Mouse (Mus musculus) lung, postnatal 36 days (tissue): ENCODE results near the gene Rack1.

Experiments used
- DNase-seq: peaks from one replicate; pipeline ENCODE4 v3.0.0; 2022; ENCODE audit warnings: mixed read lengths

Gene Rack1

DNA sequence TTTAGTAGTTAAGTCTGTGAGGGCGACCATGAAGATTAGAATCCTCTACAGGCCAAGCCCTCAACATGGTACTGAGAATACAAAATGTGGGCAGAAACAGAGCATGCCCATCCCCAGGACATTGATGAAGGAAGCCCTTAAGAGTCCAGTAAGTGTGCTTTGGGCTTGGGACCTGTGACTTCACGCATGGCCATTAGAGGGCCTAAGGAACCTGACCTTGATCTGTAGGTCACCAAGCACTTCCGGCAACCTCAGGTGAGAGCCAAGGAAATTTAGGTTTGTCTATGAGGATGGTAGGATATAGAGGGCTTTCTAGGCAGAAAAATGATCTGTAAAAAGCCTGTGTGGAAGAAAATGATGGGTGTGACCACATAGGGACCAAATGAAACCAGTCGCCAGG is 3.8 kb upstream of the Rack1 start:
- no peak for DNase-seq

DNA sequence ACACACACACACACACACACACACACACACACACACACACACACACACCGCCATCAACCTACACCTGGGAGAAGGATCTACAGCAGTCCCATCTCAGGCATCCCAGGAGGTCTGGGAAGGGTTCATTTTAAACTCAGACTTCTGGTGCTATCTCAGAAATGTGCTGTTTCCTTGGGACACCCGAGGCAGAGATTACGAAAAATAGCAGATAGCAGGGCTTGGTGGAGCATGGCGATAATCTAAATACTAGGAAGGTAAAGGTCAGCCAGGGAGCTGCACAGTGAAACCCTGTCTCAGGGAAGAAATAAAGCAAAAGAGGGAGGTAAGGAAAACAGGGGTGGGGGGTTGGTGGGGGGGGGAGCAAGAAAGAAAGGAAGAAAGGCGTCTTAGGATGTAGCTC is 2.8 kb upstream of the Rack1 start:
- no peak for DNase-seq

DNA sequence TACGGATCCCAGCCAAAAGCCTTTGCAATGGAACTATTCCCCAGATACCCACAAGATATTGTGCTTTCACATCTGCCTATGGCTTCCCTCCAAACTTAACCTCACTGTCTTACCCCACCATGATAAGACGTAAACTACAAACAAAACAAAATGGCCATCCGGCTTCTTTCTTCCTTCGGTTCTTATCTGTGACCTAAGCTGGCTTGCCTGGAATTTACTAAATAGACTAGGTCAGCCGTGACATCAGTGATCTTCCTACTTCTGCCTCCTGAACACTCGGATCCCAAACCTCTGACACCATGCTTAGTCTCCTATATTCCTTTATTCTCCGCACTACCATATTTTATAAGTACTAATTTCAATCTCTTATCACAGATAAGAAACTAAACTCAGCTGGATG is 1.8 kb upstream of the Rack1 start:
- no peak for DNase-seq

DNA sequence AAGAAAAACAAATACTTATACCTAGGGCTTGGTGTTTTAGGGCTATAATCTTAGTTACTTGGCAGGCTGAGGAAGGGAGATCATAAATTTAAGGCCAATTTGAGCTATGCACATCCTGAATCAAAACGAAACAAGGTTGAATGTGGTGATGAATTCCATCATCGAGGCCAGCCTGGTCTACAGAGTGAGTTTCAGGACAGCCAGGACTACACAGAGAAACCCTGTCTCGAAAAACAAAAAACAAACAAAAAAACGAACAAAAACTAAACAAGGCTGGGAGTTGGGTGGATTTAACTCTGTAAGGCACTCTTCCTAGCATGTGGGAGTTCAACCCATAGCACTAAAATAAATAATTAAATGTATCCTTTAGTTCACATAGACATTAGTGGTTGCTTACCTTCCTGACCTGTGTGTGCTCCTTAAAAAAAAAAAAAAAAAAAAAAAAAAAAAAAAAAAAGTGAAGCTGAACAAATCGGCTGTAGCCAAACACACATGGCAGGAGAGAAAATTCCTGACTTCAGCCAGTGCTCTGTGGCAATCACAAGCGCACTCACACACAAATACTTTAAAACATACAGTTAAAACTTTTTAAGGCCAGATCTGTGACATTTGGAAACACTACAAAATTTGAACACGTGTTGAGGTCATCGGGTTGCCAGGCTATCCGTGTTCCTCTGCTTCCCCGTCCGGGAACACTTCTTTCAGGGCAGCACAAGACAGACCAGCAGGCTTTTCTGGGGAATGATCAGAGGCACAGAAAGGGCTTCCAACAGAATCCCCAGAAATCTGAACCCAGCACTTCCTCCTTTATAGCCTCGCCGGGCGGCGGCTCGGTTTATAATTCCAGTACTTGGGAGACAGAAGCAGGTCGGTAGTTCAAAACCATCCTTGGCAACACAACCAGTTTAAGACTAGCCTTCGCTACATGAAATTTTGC is 880 bp upstream of the Rack1 start:
- DNase-seq = no peak

DNA sequence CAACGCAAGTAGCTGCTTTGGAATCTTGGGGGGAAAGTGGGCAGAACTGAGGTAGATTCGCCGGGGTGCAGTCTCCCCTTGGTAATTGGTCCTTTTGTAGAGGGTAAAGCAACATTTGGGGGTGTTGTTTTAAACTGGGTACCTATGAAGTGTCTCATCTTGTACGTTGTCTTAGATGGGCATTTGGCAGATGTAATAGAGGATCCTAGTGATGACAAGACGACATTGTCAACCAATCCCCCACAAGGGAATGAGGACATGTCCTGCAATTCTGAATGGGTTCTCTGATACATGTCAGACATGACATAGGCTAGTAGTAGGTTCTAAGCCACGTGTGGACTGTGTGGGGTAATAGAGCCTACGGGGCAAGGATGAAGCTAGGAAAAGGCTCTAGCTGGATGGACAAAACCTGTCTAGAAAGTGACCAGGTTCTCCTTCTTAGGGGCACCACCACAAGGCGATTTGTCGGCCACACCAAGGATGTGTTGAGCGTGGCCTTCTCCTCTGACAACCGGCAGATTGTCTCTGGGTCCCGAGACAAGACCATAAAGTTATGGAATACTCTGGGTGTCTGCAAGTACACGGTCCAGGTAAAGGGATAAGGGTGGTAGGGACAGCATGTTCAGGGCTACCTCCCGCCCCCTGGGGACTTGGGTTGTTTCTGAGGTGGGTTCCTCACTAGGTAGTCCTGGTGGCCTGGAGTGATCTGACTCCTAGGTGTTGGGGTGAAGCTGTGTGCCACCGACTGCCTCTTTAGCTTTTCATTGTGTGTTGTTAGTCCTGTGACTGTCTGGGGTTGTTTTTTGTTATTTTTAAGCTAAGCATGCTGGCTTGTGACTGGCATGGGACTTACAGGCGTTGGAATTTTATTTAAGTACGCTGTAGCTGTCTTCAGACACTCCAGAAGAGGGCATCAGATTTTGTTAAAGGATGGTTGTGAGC is 2.0 kb downstream of the Rack1 start:
- no peak for DNase-seq

DNA sequence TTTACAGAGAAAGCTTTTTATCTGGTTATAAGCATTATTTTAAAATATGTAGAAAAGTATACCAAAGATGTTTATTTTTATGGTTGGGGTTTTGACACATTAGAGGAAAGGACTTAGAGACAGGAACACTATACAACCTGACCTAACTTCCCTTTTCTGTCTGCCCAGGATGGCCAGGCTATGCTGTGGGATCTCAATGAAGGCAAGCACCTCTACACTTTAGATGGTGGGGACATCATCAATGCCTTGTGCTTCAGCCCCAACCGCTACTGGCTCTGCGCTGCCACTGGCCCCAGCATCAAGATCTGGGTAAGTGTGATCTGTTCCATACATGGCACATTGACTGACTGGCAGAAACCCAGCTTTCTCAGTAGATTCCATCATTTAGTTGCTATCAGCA is 3.9 kb downstream of the Rack1 start:
- no peak for DNase-seq

DNA sequence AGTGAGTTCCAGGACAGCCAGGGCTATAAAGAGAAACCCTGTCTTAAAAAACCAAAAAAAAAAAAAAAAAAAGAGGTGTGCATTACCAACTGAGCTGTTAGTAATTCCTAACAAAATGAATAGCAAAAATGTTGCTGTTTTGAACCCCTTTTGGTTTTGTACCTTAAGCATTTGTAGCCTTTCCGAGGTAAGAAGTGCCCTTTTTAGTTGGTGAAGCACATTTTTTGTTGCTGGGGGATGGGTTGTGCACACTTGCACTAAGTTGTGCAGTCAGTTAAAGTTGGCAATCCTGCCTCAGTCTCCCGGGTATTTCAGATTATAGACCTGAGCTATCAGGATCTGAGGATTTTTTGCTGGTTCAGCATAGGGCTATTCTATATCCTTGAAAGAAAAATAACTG is 4.8 kb downstream of the Rack1 start:
- no peak for DNase-seq

DNA sequence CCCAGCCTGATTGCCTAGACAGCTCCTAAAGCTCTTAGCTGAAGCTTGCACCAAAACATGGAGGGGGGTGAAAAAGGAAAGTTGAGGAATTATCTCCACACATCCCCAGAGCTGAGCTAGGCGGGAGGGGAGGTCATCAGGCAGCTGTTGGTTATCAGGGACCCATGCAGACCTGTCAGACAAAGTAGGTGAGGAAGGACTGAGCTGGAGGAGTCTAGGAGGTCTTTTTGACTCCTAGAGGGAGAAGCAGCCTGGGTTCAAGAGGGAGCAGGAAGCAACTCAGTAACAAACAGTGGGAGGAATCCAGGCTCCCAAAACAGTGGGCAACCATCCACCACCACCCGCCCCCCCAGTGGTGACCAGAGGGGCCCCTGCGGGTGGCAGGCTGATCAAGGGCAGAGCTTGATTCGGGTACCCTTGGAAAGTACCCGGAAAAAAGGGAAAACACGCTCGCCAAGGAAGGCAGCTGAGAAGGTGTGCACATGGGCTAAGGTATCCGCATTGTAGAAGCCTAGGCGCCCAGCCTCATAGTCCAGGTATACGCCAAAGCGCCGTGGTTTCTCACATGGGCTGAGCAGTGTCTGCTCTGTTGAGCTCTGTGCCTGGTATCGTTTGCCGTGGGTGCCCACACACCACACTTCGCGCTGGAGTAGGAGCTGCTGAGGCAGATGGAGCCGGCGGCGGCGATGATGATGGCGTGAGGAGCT is 6.9 kb downstream of the Rack1 start:
- no peak for DNase-seq

DNA sequence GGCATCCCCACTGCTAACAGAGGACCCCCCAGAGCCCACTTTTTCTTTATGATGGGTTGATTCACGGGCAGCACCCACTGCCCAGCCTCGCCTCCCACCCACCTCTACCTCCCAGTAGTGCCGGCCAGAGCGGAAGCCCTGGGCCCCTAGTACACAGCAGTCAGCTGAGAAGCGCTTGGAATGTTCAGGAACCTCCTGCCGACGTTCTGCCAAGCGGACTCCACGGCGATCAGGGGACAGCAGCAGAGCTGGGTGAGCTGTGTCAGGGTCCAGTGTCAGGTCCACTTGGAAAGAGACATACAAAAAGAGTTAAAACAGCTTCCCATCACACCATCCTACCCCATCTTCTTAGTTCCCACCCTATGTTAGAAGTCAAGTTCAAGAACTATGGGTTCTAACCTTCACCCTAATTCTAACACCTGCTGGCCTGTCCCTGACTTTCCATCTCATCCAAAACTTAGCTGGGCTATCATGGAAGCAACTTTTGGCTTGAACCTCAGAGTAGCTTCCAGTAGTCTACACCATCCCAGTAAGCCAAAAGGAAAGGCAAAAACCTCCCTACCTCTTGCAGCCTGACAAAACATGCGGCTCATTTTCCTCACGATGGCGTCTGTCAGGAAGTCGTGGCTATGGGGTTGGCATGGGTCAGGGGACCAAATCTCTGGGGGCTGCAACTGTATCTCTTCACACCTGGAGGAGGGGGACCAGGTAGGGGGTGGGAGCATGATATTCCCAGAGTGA is 7.6 kb downstream of the Rack1 start:
- DNase-seq = no peak

DNA sequence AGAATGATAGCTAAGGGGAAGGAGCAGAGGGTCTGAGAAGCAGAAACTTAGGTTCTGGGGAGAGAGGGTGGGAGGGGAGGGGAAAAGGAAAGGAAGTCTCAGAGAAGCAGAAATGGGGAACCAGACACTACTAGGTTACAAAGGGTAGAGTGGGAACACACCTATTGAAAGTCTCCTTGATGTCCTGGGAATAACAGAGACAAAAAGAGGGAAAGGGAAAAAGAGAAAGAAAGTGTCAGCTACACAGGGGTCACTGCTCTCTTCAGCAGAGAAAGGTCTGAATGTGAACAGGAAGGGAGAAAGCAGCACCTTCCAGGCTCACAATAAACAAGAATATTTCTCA is 8.1 kb downstream of the Rack1 start:
- DNase-seq = no peak

DNA sequence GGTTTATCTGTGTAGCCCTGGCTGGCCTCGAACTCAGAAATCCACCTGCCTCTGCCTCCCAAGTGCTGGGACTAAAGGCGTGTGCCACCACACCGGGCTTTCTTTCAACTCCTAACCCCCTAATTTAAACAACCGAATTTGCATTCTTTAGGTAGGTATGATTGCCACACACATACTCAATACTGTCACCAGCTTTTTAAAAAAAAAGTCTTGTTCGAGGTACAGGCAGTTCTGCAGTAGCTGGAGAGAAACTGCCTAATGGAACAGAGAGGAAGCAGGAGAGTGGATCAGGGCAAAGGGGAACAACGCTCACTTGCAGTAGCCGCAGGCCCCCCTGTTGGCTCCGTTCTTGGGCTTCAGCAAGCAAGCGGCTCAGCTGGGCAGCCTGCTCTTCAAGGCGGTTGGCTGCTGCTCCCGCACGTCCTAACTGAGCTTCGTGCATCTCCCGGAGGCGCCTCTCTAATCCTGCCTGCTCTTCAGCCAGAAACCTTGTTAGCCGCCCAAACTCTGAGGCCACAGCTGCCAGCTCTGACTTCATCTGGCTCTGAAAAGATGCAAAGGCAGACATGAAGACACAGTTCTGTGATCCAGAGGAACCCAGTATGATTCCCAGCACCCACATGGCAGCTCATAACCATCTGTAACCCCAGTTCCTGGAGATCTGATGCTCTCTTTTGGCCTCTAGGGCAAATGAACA is 8.8 kb downstream of the Rack1 start:
- DNase-seq = no peak

DNA sequence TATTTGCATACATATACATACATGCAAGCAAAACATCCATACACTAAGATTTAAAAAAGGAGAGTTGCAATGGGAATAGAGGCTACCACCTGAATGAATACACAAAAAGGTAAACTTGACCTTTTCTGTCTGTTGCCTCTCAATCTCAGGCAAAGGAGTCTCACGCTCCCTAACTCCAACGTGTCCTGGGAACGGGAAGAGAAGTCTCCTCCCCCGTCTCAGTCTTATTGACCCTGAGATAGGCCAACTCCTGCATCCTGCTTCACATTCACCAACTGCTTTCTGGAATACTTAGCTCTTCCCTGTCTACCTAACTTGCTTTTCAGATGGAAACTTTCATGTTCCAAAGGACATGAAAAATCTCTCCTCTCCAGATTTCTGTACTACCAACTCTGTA is 9.3 kb downstream of the Rack1 start:
- no peak for DNase-seq

DNA sequence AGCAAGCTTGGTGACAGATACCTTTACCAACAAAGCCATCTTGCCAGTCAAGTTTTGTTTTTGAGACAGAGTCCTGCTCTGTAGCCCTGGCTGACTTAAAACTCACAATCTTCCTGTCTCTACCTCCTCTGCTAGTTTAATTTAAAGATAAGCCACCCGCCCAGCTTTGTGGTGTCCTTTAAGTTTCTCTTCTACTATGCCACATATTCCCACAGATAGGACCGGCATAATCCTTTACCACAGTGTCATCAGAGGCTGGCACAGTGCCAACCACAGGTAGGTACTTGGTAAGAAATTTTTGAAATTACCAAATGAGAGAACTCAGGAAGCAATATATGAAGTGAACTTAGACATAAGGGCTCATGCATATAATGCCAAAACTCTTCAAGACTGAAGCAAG is 10.0 kb downstream of the Rack1 start:
- DNase-seq = no peak

DNA sequence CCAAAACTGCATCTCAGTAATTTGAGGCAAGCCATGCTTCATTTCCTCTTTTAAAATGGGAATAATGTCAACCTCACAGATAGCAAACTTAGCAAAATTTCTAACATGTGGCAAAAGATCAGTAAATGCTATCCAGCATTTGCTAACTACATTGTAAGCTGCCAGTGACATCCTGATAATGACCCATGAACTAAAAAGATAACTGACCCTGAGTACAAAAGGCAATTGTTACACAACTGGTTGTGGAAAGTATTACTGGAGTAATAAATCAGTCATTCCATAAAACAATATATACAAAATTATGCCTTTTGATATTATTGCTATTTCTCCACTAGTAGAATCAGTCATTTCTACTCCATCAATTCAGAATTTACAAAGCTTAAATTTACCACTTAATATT is 13.7 kb downstream of the Rack1 start:
- no peak for DNase-seq

DNA sequence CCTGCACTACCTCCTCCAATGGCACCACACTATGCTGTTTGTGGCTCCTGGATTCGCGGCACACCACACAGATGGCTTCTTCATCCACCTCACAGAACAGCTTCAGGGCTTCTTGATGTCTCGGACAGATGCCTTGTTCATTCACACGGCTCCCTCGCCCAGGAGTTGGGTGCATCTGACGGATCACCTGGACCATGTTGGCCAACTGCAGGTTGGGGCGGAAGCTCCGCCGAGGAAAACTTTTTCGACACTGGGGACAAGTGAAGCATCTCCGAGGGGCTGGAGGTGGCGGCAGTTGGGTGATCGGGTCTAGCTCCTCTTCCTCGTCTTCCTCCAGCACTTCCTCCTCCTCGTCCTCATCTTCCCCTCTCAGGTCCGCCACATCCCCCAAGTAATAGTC is 15.7 kb downstream of the Rack1 start:
- no peak for DNase-seq

DNA sequence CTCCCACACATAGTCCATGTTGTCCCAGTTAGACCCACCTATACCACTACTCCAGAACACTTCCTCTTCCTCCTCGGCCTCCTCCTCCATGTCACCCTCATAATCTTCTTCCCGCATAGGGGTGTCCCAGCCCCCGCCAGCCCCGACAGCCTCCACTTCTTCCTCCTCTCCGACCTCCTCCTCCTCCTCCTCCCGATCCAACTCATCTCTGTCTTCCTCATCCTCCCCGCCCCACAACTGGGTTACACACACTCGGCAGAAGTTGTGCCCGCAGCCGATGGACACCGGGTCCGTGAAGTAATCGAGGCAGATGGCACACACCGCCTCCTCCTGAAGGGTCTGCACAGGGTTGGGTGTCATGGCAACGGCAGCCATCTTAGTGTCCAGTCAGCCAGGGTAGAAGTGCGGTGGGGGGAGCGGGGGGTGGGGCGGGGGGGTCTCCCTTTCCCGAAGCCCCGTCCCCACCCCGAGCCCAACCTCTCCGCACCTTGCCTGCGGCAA is 16.2 kb downstream of the Rack1 start:
- DNase-seq = peak; percentile 56

DNA sequence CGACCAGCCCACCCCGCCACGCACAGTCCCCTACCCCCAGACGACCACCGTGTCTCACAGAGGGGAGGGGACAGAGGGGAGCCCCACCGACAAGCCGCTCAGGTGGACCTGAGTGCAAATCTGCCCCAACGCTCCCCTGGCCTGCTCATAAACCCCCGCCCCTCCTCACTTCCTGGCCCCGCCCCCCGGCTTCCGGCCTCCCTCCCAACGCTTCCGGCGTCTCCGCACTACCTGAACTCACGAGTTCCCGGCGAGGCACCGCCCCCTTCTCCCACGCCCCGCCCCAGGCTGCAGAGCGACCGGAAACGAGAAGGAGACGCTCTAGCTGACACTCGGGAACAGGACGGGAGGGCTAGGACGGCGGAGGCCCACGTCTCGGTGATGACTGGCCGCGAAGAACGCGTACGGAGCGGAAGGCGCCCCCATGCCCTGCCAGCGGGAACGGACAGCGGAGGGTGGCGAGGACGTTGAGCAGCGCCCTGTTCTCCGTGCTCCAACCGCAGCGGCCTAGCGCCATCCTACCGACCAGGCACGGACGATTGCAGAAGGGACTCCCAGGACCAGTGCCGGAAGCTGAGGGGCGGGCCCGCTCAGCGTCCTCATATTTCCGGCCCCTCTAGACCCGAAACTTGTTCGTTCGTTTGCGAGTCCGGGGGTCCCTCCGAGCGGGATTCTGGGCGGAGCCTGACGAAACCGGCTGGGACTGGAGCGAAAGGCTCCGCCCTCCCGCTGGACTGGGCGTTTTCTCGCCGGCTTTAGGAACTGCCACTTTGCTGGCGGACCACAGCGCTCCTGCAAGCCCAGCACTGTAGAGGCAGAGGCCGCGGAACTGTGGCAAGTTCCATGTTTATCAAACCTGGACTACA is 16.9 kb downstream of the Rack1 start, which contains the start of gene Trim41:
Gene Trim41, minus strand, starts transcription at position 554 of the 866 bp plus-strand sequence.
- peak; percentile 99 for DNase-seq

DNA sequence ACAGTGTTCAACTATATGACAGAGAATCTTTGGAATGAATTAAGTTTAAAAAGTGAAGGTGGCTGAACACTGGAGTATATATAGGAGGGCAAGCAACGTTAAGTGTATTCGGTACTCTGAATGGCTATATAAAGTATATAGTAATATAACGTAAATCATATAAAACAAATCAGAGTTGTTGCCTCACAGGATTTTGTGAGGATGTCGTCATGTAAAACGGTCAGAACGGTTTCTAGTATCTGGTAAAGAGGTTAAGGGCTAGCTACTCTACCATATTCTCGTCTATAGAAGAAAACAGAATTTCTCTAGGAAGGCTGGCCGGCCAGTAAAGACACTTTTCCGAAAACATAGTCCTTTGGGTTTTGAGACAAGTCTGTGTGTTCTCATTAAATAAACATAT is 17.7 kb downstream of the Rack1 start:
- peak; percentile 23 for DNase-seq

DNA sequence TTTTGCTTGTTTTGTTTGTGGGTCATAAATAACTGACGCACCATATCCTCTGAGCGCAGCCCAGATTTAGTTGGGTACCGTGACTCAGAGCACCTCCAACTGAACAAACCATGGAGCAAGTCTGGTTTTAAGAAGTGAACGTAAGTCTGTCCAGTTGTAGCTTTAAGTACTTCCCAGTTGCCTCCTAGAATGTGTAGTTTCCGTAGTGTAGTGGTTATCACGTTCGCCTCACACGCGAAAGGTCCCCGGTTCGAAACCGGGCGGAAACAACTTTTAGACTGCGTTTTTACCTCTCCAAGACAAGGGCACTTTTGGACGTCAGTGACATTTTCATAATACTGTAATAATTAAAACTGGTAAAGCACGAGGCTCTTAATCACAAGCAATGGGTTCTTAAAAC is 18.2 kb downstream of the Rack1 start:
- DNase-seq = peak; percentile 96

DNA sequence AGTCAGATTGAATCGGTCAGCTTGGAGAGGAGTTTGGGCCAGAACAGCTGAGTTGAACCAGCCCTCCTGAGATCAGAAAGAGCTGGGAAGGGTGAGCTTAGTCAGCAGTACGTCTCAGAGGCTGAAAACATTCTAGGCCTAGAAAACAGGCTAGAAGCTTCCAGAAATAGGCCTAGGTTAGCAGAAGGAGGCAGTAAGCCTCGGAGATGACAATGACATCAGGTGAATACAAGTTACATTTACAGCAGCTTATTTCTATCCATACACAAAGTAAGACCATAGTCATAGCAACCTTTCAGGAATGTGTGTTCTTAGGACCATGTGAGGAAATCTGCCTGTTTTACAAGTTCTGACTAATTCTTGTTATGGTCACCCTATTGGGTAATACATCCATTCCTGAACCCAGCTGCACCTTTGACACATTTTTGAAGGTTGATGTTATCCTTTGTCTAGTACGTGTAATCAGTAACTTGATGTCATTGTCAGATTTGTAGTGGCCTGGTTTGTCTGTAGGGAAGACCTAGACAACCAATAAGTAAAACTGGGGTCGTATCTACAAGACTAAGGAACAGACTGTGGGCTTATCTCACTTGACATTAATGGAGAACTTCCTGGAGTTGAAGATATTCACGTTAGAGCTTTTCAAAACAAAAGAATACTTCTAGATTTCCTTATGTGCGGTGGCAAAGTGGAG is 19.6 kb downstream of the Rack1 start:
- DNase-seq = no peak
